Mouse (Mus musculus): ENCODE measurements at regions not wholly inside any gene's neighbourhood (a gene's known extent, or its start where the extent isn't known, plus 50 kb on each side); places are given as distances from the start of the nearest gene placed in this dataset.

DNA sequence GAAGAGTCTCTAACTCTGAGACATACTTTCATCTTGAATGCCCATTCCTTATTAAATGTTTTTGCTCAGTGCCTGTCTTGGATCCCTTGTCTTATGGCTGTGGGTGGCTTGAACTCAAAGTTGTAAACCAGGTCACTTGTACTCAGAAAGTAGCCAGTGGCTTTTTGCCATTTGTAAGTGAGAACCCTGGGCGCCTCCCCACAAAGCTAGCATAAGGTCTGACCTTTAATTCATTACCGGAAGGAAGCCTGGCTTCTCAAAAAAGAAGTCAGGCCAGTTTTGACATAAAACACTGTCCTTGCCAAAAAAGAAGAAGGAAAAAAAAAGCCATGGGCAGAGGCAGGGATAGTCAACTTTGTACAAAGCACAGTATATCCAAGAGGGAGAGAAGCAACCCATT is 166.0 kb upstream of the Chl1 start:
- Histone ChIP-seq H3K27me3 (ENCODE audit: control insufficient read depth, insufficient read depth, low read length) (no peaks in the 10 kb centered on the region), H3K4me1 (ENCODE audit: control insufficient read depth, insufficient read depth, low read length) (no peaks in the 10 kb centered on the region), H3K4me3 (ENCODE audit: low read depth, low read length) (no peak overlapping the region), H3K9ac (replicated peaks; ENCODE audit: low read depth, low read length) (no peak overlapping the region), H3K36me3 (ENCODE audit: control insufficient read depth, insufficient read depth, low read length) (no peaks in the 10 kb centered on the region), H3K4me2 (replicated peaks; ENCODE audit: low read depth, low read length) (no peak overlapping the region), H3K27ac (ENCODE audit: low read length) (no peak overlapping the region), H3K9me3 (ENCODE audit: control insufficient read depth, low read depth, low read length) (no peaks in the 10 kb centered on the region)
- no peak for ATAC-seq (ENCODE audit: insufficient number of reproducible peaks, insufficient read depth, low FRiP score, low read depth)
- 57% methylated on average over 2 of the region's 2 CpGs for WGBS

DNA sequence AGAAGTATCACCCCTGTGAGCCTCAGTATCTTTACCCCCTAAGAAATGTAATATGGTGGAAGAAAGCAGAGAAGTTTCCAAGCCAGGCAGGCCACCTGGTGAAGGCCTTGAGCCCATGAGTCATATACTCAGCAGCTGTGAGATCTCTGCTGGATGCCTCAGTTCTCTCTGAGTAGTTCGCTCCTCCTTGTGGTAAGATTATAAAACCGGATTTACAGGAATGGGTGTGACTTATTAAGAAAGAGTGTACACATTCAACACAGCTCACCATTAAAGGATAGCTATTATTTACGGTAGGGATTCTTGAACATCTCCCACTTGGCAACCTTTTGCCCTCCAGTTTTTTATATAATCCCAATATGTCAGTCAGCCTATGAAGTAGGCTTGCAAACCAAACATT is 165.2 kb upstream of the Chl1 start:
- Histone ChIP-seq H3K4me1 (ENCODE audit: control insufficient read depth, insufficient read depth, low read length) (no peaks in the 10 kb centered on the region), H3K4me2 (replicated peaks; ENCODE audit: low read depth, low read length) (no peak overlapping the region), H3K36me3 (ENCODE audit: control insufficient read depth, insufficient read depth, low read length) (no peaks in the 10 kb centered on the region), H3K9ac (replicated peaks; ENCODE audit: low read depth, low read length) (no peak overlapping the region), H3K9me3 (ENCODE audit: control insufficient read depth, low read depth, low read length) (no peaks in the 10 kb centered on the region), H3K27ac (ENCODE audit: low read length) (no peak overlapping the region), H3K4me3 (ENCODE audit: low read depth, low read length) (no peak overlapping the region), H3K27me3 (ENCODE audit: control insufficient read depth, insufficient read depth, low read length) (no peaks in the 10 kb centered on the region)
- WGBS, result 50% methylated on average over 3 of the region's 3 CpGs
- ATAC-seq (ENCODE audit: insufficient number of reproducible peaks, insufficient read depth, low FRiP score, low read depth), result peak; percentile 53; the same call in 1 of the 2 replicates

DNA sequence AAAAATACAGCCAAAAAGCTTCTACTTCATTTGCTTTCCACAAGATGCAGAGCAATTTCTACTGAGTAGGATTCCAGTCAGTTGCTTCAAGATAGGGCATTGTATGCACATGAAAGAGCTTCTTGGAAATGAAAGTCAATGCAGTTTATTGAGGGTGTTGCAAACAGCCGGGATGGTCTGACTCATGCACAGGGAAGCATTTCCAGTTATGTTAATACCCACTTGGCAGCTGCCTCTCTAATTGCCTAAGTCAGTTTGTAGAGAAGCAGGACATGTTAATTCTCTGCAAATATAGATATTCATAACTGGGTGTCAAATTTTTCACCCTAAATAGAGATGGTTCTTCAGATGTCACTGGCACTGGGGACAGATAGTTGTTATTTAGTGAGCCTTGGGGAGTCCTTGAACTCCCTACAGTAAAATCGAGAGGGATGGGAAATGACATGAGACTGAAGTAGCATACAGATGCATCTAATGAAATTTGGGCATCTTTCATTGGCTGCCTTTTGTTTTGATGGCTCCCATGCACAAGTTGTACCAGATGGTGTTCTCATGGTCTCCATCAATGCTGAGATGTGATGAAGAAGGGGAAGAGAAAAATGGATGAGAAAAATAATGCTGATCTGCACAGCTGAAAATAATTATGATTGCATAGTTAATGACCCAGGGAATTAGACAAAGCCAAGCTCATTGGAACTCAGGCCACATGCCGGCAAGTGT is 157.8 kb upstream of the Chl1 start:
- H3K27ac ChIP-seq (ENCODE audit: low read length), result no peak overlapping the region
- H3K27me3 ChIP-seq (ENCODE audit: control insufficient read depth, insufficient read depth, low read length), result no peaks in the 10 kb centered on the region
- H3K4me3 ChIP-seq (ENCODE audit: low read depth, low read length), result no peak overlapping the region
- ATAC-seq (ENCODE audit: insufficient number of reproducible peaks, insufficient read depth, low FRiP score, low read depth), result no peak
- no peak overlapping the region for H3K4me2 ChIP-seq (replicated peaks; ENCODE audit: low read depth, low read length)
- 75% methylated on average over 3 of the region's 3 CpGs for WGBS
- H3K4me1 ChIP-seq (ENCODE audit: control insufficient read depth, insufficient read depth, low read length), result no peaks in the 10 kb centered on the region
- H3K9me3 ChIP-seq (ENCODE audit: control insufficient read depth, low read depth, low read length), result no peaks in the 10 kb centered on the region
- H3K9ac ChIP-seq (replicated peaks; ENCODE audit: low read depth, low read length), result no peak overlapping the region
- H3K36me3 ChIP-seq (ENCODE audit: control insufficient read depth, insufficient read depth, low read length), result no peaks in the 10 kb centered on the region

DNA sequence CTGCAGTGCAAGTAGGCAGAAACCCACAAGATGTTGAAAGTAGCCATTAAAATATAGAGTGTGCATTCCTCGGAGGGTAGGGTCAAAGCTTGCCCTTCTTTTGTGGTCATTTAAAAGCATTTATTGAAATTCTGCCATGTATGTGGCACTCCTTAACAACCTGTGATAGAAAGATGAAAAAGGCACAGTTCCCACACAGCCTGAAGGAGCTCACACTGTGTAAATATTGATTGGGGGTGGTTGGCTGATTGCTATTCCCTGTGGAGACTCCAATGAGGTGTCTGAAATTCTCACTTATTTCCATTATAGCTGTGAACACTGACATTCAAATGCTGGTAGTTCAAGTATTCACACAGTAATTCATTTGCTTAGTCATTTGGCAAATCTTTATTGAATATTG is 157.0 kb upstream of the Chl1 start:
- no peak overlapping the region for H3K4me2 ChIP-seq (replicated peaks; ENCODE audit: low read depth, low read length)
- H3K4me3 ChIP-seq (ENCODE audit: low read depth, low read length), result no peak overlapping the region
- no peaks in the 10 kb centered on the region for H3K9me3 ChIP-seq (ENCODE audit: control insufficient read depth, low read depth, low read length)
- no peak for ATAC-seq (ENCODE audit: insufficient number of reproducible peaks, insufficient read depth, low FRiP score, low read depth)
- H3K9ac ChIP-seq (replicated peaks; ENCODE audit: low read depth, low read length), result no peak overlapping the region
- no peak overlapping the region for H3K27ac ChIP-seq (ENCODE audit: low read length)
- H3K27me3 ChIP-seq (ENCODE audit: control insufficient read depth, insufficient read depth, low read length), result no peaks in the 10 kb centered on the region
- no peaks in the 10 kb centered on the region for H3K36me3 ChIP-seq (ENCODE audit: control insufficient read depth, insufficient read depth, low read length)
- H3K4me1 ChIP-seq (ENCODE audit: control insufficient read depth, insufficient read depth, low read length), result no peaks in the 10 kb centered on the region
- 47% methylated on average over 1 of the region's 1 CpGs for WGBS

DNA sequence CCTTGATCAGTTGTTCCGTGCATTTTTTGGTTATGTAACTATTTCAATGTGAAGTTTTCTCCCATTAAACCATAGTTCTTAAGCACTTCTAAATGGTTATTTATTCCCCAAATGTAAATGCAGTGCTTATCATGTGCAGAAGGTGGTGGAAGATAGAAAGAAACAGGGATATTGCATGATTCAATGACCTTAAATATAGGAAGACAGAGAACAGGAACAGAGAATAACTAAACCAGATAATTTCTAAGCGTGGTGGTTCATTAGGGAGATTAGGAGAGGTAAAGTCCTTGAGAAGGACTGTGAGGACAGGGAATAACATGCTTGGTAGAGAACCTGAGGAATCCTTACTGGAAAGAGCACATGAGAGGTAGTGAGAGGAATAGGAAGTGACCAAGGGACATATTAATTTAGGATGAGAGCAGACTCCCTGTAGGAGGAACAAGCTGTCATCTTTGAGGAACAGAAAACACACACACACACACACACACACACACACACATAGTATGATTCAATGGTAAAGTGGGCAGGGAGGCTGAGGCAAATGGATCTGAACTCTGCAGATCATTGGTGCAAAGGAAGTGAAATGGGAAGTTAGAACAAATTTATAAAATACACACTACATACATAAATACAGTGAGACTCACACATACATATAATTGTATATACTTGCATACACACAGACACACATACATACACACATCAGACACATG is 143.4 kb upstream of the Chl1 start:
- no peaks in the 10 kb centered on the region for H3K36me3 ChIP-seq (ENCODE audit: control insufficient read depth, insufficient read depth, low read length)

DNA sequence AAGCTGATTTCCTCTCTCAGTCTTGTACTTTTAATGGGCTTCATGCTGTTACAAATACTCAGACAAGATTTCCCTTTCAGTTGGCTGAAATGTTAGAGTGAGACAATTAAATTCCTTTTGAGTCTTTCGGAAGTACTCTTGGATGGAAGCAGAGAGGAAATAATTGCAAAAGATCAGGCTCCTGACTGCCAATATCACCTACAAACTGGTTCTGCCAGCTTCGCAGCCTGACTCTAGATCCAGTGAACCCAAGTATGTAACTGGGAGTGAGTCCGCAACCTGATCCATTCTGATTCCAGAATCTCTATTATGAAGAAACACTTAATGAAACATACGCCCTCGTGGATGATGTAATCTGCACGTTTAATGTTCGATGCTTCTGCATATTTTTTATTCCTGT is 135.4 kb upstream of the Chl1 start:
- Histone ChIP-seq H3K27ac (ENCODE audit: low read length) (no peak overlapping the region), H3K4me3 (ENCODE audit: low read depth, low read length) (no peak overlapping the region), H3K27me3 (ENCODE audit: control insufficient read depth, insufficient read depth, low read length) (no peaks in the 10 kb centered on the region), H3K36me3 (ENCODE audit: control insufficient read depth, insufficient read depth, low read length) (no peaks in the 10 kb centered on the region), H3K9me3 (ENCODE audit: control insufficient read depth, low read depth, low read length) (no peaks in the 10 kb centered on the region), H3K9ac (replicated peaks; ENCODE audit: low read depth, low read length) (no peak overlapping the region), H3K4me2 (replicated peaks; ENCODE audit: low read depth, low read length) (no peak overlapping the region), H3K4me1 (ENCODE audit: control insufficient read depth, insufficient read depth, low read length) (no peaks in the 10 kb centered on the region)
- no peak for ATAC-seq (ENCODE audit: insufficient number of reproducible peaks, insufficient read depth, low FRiP score, low read depth)
- 81% methylated on average over 7 of the region's 7 CpGs for WGBS

More for the DNA sequence above, 143.4 kb upstream of the Chl1 start:
- no peak overlapping the region for H3K27ac ChIP-seq (ENCODE audit: low read length)
- no peak overlapping the region for H3K9ac ChIP-seq (replicated peaks; ENCODE audit: low read depth, low read length)
- H3K9me3 ChIP-seq (ENCODE audit: control insufficient read depth, low read depth, low read length), result no peaks in the 10 kb centered on the region
- no peak for ATAC-seq (ENCODE audit: insufficient number of reproducible peaks, insufficient read depth, low FRiP score, low read depth)
- H3K27me3 ChIP-seq (ENCODE audit: control insufficient read depth, insufficient read depth, low read length), result no peaks in the 10 kb centered on the region
- 79% methylated on average over 2 of the region's 2 CpGs for WGBS
- no peaks in the 10 kb centered on the region for H3K4me1 ChIP-seq (ENCODE audit: control insufficient read depth, insufficient read depth, low read length)
- H3K4me3 ChIP-seq (ENCODE audit: low read depth, low read length), result no peak overlapping the region
- H3K4me2 ChIP-seq (replicated peaks; ENCODE audit: low read depth, low read length), result no peak overlapping the region

DNA sequence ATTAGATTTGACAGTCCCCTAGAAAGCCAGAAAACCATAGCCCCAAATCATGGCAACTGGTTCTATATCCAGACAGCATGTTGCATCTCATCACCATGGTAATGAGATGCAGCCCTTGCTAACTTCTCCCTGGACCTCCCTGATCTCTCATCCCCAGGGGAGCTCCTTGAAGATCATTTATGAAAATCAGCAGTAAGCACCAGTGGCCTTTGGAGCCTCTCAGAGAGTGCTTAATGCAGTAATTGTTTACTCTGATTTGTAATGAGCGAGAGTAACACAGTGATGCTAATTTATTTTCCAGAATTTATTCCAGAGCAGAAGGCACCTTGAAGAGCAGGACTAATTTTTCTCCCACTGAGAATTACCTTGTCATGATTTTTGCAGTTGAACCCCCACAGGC is 133.1 kb upstream of the Chl1 start:
- Histone ChIP-seq H3K27me3 (ENCODE audit: control insufficient read depth, insufficient read depth, low read length) (no peaks in the 10 kb centered on the region), H3K4me1 (ENCODE audit: control insufficient read depth, insufficient read depth, low read length) (no peaks in the 10 kb centered on the region), H3K4me3 (ENCODE audit: low read depth, low read length) (no peak overlapping the region), H3K9ac (replicated peaks; ENCODE audit: low read depth, low read length) (no peak overlapping the region), H3K27ac (ENCODE audit: low read length) (no peak overlapping the region), H3K4me2 (replicated peaks; ENCODE audit: low read depth, low read length) (no peak overlapping the region), H3K9me3 (ENCODE audit: control insufficient read depth, low read depth, low read length) (no peaks in the 10 kb centered on the region), H3K36me3 (ENCODE audit: control insufficient read depth, insufficient read depth, low read length) (no peaks in the 10 kb centered on the region)
- ATAC-seq (ENCODE audit: insufficient number of reproducible peaks, insufficient read depth, low FRiP score, low read depth), result no peak
- WGBS, result 74% methylated on average over 1 of the region's 1 CpGs

DNA sequence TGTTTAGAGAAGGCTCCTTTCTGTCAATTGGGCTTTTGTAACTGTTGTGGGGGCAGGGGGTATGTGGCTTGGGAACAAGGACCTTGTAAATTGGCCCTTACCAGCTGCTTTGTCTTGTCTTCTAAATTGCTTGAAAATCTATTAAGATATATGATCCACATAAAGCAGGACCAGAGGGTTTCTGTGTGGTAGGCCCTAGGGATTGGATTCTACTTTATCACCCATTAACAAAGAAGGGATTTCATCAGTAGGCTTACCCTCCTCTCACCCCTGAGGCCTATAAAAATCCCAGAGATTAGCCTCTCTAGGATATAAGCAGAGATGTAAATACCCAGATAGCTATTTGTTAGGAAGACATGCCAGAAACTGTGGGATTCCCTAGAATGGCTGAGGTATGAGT is 132.3 kb upstream of the Chl1 start:
- no peak overlapping the region for H3K9ac ChIP-seq (replicated peaks; ENCODE audit: low read depth, low read length)
- no peak overlapping the region for H3K4me3 ChIP-seq (ENCODE audit: low read depth, low read length)
- no peak for ATAC-seq (ENCODE audit: insufficient number of reproducible peaks, insufficient read depth, low FRiP score, low read depth)
- H3K27me3 ChIP-seq (ENCODE audit: control insufficient read depth, insufficient read depth, low read length), result no peaks in the 10 kb centered on the region
- no peaks in the 10 kb centered on the region for H3K9me3 ChIP-seq (ENCODE audit: control insufficient read depth, low read depth, low read length)
- H3K4me1 ChIP-seq (ENCODE audit: control insufficient read depth, insufficient read depth, low read length), result no peaks in the 10 kb centered on the region
- no peak overlapping the region for H3K27ac ChIP-seq (ENCODE audit: low read length)
- H3K4me2 ChIP-seq (replicated peaks; ENCODE audit: low read depth, low read length), result no peak overlapping the region
- no peaks in the 10 kb centered on the region for H3K36me3 ChIP-seq (ENCODE audit: control insufficient read depth, insufficient read depth, low read length)

DNA sequence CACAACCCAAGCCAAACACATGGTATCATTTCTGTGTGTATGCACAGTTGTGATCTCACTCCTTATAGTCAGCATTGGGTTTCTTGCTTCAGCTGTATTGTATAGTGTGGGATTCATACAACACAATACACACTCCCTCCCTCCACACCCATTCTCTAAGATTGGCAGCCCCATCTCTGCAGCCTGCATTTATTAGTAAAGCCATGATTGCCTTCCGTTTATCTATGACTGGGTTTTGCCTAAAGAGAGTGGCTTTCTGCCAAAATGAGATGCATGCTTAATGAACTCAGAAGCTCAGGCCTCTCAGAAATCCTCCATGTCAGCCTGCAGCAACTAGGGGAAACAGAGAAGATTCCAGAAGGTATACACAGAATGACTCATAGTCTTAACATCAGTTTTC is 129.4 kb upstream of the Chl1 start:
- Histone ChIP-seq H3K36me3 (ENCODE audit: control insufficient read depth, insufficient read depth, low read length) (no peaks in the 10 kb centered on the region), H3K27me3 (ENCODE audit: control insufficient read depth, insufficient read depth, low read length) (no peaks in the 10 kb centered on the region), H3K9me3 (ENCODE audit: control insufficient read depth, low read depth, low read length) (no peaks in the 10 kb centered on the region), H3K4me3 (ENCODE audit: low read depth, low read length) (no peak overlapping the region), H3K4me1 (ENCODE audit: control insufficient read depth, insufficient read depth, low read length) (no peaks in the 10 kb centered on the region), H3K27ac (ENCODE audit: low read length) (no peak overlapping the region), H3K4me2 (replicated peaks; ENCODE audit: low read depth, low read length) (no peak overlapping the region), H3K9ac (replicated peaks; ENCODE audit: low read depth, low read length) (no peak overlapping the region)
- no peak for ATAC-seq (ENCODE audit: insufficient number of reproducible peaks, insufficient read depth, low FRiP score, low read depth)
- 33% methylated on average over 1 of the region's 1 CpGs for WGBS

Measured in stomach, embryonic 14.5 days (tissue).